Mouse (Mus musculus): ENCODE measurements around the gene Vegfb. TPM values are rescaled to one million over a fixed set of nuclear protein-coding genes. Genes with fewer than 3 reads are reported as not detected.

Vegfb gene
- polyA plus RNA-seq, 1 experiment from 2014 or later: 57.5 TPM

GRCm38 (mm10) chr19:6947742-6948141 lies 39.7 kb downstream of the Vegfb start:
- H3K9me3 ChIP-seq: no peaks in the 10 kb centered on the region
- no peak overlapping the region for H3K9ac ChIP-seq
- no peak overlapping the region for H3K4me2 ChIP-seq (replicated peaks)
- 52% methylated on average over 4 of the region's 4 CpGs for WGBS
- no peak overlapping the region for H3K4me3 ChIP-seq
- ATAC-seq (ENCODE audit: insufficient number of reproducible peaks, insufficient read depth, low FRiP score, low TSS enrichment): no peak
- peaks cover 17% of the 10 kb centered on the region for H3K4me1 ChIP-seq
- no peaks in the 10 kb centered on the region for H3K27me3 ChIP-seq
- peaks cover 11% of the 10 kb centered on the region for H3K36me3 ChIP-seq
- H3K27ac ChIP-seq: no peak overlapping the region

- Histone ChIP-seq H3K9ac (no peak overlapping the region), H3K4me2 (replicated peaks) (no peak overlapping the region), H3K36me3 (peaks cover 11% of the 10 kb centered on the region), H3K4me3 (no peak overlapping the region), H3K4me1 (peaks cover 16% of the 10 kb centered on the region), H3K27ac (no peak overlapping the region), H3K27me3 (no peaks in the 10 kb centered on the region), H3K9me3 (no peaks in the 10 kb centered on the region)
- ATAC-seq (ENCODE audit: insufficient number of reproducible peaks, insufficient read depth, low FRiP score, low TSS enrichment): no peak
- 96% methylated on average over 6 of the region's 6 CpGs for WGBS
Measured at GRCm38 (mm10) chr19:6943709-6944108, 43.7 kb downstream of the Vegfb start.

- Histone ChIP-seq H3K9ac (peak overlapping the region; percentile 88), H3K27me3 (no peaks in the 10 kb centered on the region), H3K9me3 (no peaks in the 10 kb centered on the region), H3K4me3 (peak overlapping the region; percentile 69), H3K27ac (peak overlapping the region; percentile 89), H3K4me1 (peaks cover 16% of the 10 kb centered on the region), H3K36me3 (peaks cover 8% of the 10 kb centered on the region; the same call in 1 of the 2 replicates), H3K4me2 (replicated peaks) (peak overlapping the region; percentile 95)
- 30% methylated on average over 5 of the region's 5 CpGs for WGBS
- ATAC-seq (ENCODE audit: insufficient number of reproducible peaks, insufficient read depth, low FRiP score, low TSS enrichment): no peak
Measured at GRCm38 (mm10) chr19:6942764-6943163, 44.7 kb downstream of the Vegfb start.

- Histone ChIP-seq H3K4me1 (peaks cover 16% of the 10 kb centered on the region), H3K36me3 (peaks cover 8% of the 10 kb centered on the region; the same call in 1 of the 2 replicates), H3K9me3 (no peaks in the 10 kb centered on the region), H3K4me3 (peak within 1 kb of the TSS; percentile 69), H3K27me3 (no peaks in the 10 kb centered on the region), H3K4me2 (replicated peaks) (peak within 1 kb of the TSS; percentile 95), H3K27ac (peak within 1 kb of the TSS; percentile 89), H3K9ac (peak within 1 kb of the TSS; percentile 88)
- ATAC-seq (ENCODE audit: insufficient number of reproducible peaks, insufficient read depth, low FRiP score, low TSS enrichment): peak; percentile 85
- under 1% methylated on average over 27 of the region's 27 CpGs for WGBS
Measured at GRCm38 (mm10) chr19:6942249-6942691, 45.2 kb downstream of the Vegfb start, which contains the start of gene Gpr137. Gpr137 (minus strand) TSS chr19:6942480.

- Histone ChIP-seq H3K9ac (peak within 1 kb of the TSS; percentile 88), H3K27ac (peak within 1 kb of the TSS; percentile 89), H3K36me3 (peaks cover 8% of the 10 kb centered on the region; the same call in 1 of the 2 replicates), H3K9me3 (no peaks in the 10 kb centered on the region), H3K4me2 (replicated peaks) (peak within 1 kb of the TSS; percentile 95), H3K27me3 (no peaks in the 10 kb centered on the region), H3K4me3 (peak within 1 kb of the TSS; percentile 69), H3K4me1 (peaks cover 16% of the 10 kb centered on the region)
- under 1% methylated on average over 83 of the region's 83 CpGs for WGBS
- ATAC-seq (ENCODE audit: insufficient number of reproducible peaks, insufficient read depth, low FRiP score, low TSS enrichment): peak; percentile 75
Measured at GRCm38 (mm10) chr19:6941372-6942248, 45.8 kb downstream of the Vegfb start, which contains the start of gene Bad. Bad (plus strand) TSS chr19:6941861.

GRCm38 (mm10) chr19:6940396-6941351 lies 46.8 kb downstream of the Vegfb start:
- 22% methylated on average over 27 of the region's 29 CpGs for WGBS
- peak overlapping the region; percentile 69 for H3K4me3 ChIP-seq
- H3K27ac ChIP-seq: no peak overlapping the region
- H3K36me3 ChIP-seq: peaks cover 2% of the 10 kb centered on the region; the same call in 1 of the 2 replicates
- peak overlapping the region; percentile 95 for H3K4me2 ChIP-seq (replicated peaks)
- peak overlapping the region; percentile 88 for H3K9ac ChIP-seq
- no peaks in the 10 kb centered on the region for H3K9me3 ChIP-seq
- no peak; the same call in 1 of the 2 replicates for ATAC-seq (ENCODE audit: insufficient number of reproducible peaks, insufficient read depth, low FRiP score, low TSS enrichment)
- H3K4me1 ChIP-seq: peaks cover 16% of the 10 kb centered on the region
- peaks cover 7% of the 10 kb centered on the region for H3K27me3 ChIP-seq

GRCm38 (mm10) chr19:6939106-6940002 lies 48.1 kb downstream of the Vegfb start:
- H3K4me1 ChIP-seq: peaks cover 16% of the 10 kb centered on the region
- no peaks in the 10 kb centered on the region for H3K9me3 ChIP-seq
- H3K27ac ChIP-seq: no peak overlapping the region
- no peak overlapping the region for H3K4me3 ChIP-seq
- 89% methylated on average over 20 of the region's 20 CpGs for WGBS
- H3K9ac ChIP-seq: peak overlapping the region; percentile 24; the same call in 1 of the 2 replicates
- H3K36me3 ChIP-seq: no peaks in the 10 kb centered on the region
- peaks cover 19% of the 10 kb centered on the region for H3K27me3 ChIP-seq
- H3K4me2 ChIP-seq (replicated peaks): no peak overlapping the region
- no peak for ATAC-seq (ENCODE audit: insufficient number of reproducible peaks, insufficient read depth, low FRiP score, low TSS enrichment)

GRCm38 (mm10) chr19:6937541-6938465 lies 49.6 kb downstream of the Vegfb start:
- peaks cover 21% of the 10 kb centered on the region for H3K4me1 ChIP-seq
- H3K27ac ChIP-seq: no peak overlapping the region
- no peak overlapping the region for H3K9ac ChIP-seq
- no peaks in the 10 kb centered on the region for H3K9me3 ChIP-seq
- H3K27me3 ChIP-seq: peaks cover 35% of the 10 kb centered on the region
- no peaks in the 10 kb centered on the region for H3K36me3 ChIP-seq
- H3K4me2 ChIP-seq (replicated peaks): no peak overlapping the region
- 76% methylated on average over 16 of the region's 16 CpGs for WGBS
- no peak overlapping the region for H3K4me3 ChIP-seq
- no peak for ATAC-seq (ENCODE audit: insufficient number of reproducible peaks, insufficient read depth, low FRiP score, low TSS enrichment)

- Histone ChIP-seq H3K27ac (no peak overlapping the region), H3K9ac (no peak overlapping the region), H3K36me3 (no peaks in the 10 kb centered on the region), H3K4me3 (no peak overlapping the region), H3K27me3 (peaks cover 50% of the 10 kb centered on the region), H3K9me3 (no peaks in the 10 kb centered on the region), H3K4me1 (peaks cover 18% of the 10 kb centered on the region), H3K4me2 (replicated peaks) (no peak overlapping the region)
- ATAC-seq (ENCODE audit: insufficient number of reproducible peaks, insufficient read depth, low FRiP score, low TSS enrichment): no peak
- WGBS: 22% methylated on average over 3 of the region's 3 CpGs
Measured at GRCm38 (mm10) chr19:6936299-6936698, 51.2 kb downstream of the Vegfb start.

Data from embryonic facial prominence, embryonic 12.5 days (tissue).